Mouse (Mus musculus): Measurements from ENCODE around the gene Klhl11. TPM values are rescaled to one million over a fixed set of nuclear protein-coding genes. Genes with fewer than 3 reads are reported as not detected.

Klhl11 gene
- total RNA-seq (2021): 10 to 100 TPM; 35.0 to 36.3 TPM
- long read RNA-seq, experiment 1, partial matches to known transcripts: 0 of 2 reads
- long read RNA-seq, experiment 1, other reads (novel, unspliced or antisense): 1 of 2 reads
- long read RNA-seq, experiment 2, partial matches to known transcripts: 0 of 4 reads
- long read RNA-seq, experiment 2, other reads (novel, unspliced or antisense): 1 of 4 reads

DNA sequence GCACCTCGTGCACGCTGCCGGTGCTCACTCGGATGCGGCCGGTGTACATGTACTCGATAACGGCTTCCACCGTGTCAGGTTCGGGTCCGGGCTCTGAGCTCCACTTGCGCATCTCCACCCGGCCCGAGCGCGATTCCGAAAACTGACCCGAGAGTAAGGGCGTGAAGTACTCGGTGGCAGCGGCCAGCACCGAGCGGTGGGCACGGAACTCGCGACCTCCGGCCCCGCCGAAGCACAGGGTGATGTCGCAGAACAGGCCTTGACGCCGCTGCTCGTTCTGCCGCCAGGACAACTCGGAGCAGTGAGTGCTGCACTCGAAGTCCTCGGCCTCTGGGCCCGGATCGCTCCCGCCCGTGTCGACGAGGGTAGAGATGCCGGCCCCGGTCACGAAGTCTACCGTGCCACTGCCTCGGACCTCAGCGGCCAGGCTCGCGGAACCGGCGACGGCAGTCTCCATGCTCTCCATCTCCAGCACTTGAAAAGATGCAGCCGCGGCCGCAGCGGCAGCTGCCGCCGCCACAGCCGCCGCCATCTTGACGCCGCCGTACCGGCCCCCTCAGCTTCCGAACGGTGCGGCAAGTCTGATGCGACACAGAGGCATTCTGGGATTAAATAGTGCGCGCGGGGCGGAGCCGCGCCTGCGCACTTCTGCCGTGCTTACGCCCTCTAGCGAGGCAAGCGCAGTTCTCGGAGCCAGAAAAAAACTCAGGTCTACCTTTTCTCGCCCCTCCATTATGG is at the start of gene Klhl11:
TSS of gene Klhl11 (minus strand) at position 545 of the 738 bp plus-strand sequence.
- peak; percentile 95 for DNase-seq

DNA sequence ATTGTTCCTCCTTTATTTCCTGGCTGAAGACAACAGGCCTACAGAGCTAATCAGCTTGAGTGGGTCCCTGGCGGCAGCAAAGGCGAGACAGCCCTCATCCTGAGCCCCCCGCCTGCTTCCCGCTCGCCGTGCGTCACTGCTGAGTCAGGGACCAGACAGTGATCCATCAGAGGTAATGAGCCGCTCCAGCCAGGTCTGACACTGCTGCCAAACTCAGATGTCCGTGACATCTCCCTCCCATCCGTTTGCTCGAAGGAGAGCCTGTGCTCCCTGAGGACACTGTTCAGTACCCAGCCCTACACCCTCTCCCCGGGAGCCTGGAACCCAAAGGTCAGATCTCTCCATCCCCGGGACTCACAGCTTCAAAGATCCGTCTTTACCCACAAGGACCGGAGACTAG is 48.3 kb upstream of the Klhl11 start:
- DNase-seq: peak; percentile 88

DNA sequence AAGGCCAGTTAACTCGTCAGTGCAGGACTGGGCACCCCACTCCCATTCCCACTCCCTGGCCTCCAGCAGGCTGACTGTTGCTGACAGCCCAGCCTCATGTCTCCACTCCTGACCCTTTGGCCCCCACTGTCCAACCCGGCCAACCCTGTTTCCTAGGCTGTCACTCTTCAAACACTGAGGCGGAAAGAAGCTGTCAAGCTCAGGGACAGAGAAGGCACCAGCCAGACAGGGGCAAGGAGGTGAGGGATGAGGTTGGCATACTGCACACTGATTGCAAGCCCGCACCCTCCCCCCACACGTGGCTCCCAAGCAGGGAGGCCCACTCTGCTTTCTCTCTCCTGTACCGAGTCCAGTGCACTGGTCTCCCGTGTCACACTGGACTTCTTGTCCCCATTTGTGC is 46.6 kb upstream of the Klhl11 start:
- DNase-seq: peak; percentile 38

DNA sequence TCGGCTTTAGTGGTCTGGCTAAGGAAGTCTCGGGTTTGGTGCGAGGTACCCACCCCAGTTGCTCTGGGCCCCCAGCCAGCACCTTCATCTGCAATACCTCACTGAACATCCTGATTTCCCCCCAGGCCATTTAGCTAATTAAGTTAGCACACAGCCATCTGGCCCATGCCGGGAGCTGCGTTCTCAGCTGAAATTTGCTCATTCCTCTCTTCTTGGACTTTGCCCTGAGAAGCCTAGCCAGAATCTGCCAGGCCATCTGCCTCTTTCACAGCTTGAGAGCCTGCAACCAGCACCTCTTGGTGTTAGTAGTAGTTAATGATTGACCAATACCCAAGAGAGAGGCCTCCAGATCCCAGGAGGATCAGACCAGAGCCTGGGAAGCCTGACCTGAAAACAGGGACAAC is 45.6 kb upstream of the Klhl11 start:
- DNase-seq: peak; percentile 69

DNA sequence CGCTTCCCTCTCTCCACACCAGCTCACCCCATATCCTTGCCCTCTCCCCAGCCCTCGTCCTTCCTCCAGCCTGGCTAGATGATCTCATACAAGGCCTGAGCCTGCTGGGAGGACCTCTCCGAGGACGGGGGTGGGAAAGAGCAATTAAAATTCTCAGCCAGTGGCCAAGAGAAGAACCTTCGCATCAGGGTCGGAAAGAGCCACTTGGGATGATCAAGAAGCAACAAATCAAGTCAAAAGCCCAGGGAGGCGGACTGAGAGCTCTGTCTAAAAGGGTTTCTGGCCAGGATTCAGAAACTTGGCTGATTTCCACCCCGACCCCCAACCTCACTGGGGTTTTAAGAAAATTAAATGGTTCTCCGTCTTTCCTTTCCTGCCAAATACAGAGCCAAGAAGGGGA is 43.8 kb upstream of the Klhl11 start:
- peak; percentile 58 for DNase-seq

DNA sequence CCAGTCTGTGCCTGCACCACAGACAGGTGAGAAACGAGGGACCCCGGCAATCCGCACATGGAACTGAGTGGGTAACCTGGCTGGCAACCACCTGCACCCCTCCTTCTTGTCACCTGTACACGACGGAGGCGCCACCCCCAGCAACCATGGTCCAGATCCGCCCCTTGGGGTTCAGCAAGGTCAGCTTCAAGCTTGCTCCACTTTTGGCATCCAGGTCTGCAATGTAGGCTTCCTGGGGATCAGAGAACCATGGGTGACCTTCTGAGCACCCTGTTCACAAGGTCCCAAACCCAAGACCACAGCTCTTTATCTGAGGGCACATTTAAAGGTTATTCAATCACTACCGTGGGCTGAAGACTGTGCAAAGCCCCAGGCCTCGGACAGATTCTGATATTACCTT is 43.2 kb upstream of the Klhl11 start:
- peak; percentile 42 for DNase-seq

DNA sequence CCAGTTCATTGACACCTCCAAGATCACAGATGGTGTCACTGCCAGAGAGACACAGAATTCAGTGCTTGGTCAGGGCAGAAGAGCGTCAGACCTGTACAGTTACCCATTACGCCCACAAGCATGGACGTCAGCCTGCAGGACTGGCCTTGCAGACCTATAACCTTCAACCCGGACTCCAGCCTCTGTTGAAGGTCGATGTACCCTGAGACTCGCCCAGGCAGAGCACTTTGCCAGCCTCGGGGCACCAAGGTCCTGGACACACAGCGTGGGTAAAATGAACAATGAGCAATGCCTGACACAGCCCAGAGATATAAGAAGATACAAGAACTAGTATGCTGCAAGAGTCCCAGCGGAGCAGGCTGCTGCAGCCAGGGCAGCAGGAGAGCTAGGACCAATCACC is 42.5 kb upstream of the Klhl11 start:
- peak; percentile 76 for DNase-seq

DNA sequence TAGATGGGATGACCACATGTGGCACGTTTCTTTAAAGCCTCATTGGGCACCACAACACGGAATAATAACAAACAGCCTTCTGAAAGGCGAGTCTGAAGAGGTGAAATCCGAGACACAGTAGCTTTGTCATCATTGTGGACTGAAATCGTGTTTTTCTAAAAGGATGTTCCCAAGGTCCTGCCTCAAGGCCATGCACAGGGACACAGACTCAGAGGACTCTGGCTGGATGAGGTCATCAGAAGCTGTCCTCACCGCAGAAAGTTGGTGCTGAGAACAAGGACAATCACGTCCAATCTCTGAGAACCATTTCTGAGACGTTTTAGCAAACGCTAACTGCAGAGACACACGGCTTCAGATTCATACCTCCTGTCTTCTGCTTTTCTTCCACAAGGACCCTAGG is 41.2 kb upstream of the Klhl11 start:
- peak; percentile 75 for DNase-seq

DNA sequence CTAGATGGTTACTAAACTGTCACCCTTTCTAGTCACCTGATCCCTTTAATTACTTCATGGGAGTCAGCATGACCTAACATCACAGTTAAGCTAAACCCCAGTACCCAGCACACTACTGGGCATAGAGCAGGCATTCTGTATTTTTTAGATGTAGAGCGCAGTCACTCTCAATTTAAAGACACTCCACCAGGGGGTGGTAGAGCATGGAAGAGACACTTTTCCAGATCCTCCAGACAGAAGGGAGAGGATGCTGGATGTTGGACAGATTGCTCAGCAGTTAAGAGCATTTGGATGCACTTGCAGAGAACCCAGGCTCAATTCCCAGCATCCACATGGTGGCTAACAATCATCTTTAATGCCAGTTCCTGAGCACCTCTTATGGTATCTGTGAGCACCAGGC is 39.8 kb upstream of the Klhl11 start:
- DNase-seq: peak; percentile 61

DNA sequence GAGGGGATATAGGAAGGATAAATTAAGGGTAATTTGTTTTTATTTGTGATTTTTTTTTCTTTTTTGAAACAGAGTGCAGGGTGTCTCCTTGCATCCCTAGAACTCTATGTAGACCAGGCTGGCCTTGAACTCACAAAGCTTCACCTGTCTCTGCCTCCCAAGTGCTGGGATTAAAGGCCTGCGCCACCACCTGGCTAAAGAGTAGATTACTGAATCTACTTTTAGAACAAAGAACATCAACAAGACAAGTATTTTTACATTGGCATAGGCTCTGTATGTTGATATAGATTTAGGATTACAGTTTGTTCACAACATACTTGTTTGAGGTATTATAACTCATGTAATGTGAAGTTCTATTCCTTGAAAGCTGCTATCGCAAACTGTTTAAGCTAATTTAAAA is 38.0 kb upstream of the Klhl11 start:
- DNase-seq: no peak

DNA sequence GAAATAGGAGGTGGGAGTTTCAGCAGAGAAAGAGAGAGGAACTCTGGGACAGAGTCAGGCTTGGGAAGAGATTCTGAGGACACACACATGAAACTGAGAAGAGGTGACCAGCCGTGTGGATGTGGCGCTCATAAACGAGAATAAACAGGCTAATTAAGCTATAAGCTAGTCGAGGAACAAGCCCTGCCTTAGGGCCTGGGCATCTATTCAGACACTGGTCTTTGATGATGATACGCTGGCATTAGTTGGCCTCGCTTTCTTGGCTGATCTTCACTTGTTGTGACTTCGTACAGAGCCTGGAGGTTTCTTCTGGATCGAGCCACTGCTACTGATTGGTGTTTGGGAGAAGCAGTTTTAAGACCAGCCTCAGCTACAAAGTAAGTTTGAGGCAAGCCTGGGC is 33.5 kb upstream of the Klhl11 start:
- DNase-seq: no peak

DNA sequence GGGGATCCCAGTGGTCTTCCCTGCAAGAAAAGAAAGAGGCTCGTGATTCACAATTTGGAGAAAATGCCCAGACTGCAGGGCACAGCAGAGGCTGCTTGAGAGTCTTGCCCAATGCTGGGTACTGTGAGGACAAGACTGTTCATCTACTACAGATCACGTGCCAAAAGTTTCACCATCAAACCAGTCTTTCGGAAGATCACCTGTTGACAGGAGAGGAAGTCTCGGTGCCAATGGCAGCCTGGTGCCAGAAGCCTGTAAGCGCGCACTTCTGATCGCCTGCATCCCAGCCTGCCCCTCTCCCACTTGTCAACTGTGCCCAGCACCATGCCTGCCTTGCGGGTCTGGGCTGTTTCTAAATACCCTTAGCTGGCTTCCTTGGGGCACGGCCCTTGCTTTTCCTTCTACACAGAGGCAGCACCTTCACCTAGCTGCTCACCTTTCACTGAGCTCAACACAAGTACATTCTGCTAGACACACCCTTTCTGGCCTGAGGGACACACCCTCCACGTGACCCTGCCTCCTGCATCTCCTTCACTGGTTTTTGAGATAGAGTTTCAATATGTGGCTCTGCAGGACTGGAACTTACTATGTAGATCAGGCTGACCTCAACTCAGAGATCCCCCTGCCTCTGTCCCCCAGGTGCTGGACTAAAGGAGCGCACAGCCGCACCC is 32.6 kb upstream of the Klhl11 start:
- no peak for DNase-seq

DNA sequence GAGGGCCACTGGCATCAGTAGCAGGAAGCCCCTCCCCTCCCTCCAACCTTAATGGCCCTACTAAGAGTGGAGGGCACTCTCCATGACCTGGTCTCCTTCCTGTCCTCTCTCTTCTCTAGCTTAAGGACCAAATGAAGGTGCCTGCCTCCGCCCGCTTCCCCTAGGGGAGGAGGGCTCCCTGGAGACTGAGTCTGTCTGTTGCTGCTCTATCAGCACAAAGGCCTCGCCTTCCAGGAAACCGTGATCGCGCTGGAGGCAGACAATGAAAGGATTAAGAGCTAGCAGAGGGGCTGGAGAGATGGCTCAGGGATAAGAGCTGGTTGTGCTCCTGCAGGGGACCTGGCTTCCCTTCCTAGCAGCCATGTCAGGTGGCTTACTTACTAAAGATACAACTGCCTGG is 28.8 kb upstream of the Klhl11 start:
- DNase-seq: no peak

DNA sequence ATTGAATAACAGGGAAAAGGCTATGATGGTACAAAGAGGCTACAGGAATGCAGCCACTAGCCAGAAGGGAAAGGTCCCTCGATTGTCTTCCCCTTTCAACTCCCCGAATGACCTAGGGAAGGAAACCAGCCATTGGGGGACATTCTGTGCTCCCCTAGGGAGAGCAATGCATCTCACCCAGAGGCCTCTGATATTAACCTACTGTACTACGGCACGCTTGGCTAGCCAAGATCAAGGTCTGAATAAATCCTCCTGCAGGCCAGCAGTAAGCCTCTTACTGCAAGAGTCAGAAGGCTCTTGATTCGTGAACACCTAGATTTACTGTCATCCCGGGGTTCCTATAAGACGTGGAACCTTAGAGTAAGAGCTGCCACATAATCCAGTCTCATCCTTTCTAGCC is 28.1 kb upstream of the Klhl11 start:
- no peak for DNase-seq

DNA sequence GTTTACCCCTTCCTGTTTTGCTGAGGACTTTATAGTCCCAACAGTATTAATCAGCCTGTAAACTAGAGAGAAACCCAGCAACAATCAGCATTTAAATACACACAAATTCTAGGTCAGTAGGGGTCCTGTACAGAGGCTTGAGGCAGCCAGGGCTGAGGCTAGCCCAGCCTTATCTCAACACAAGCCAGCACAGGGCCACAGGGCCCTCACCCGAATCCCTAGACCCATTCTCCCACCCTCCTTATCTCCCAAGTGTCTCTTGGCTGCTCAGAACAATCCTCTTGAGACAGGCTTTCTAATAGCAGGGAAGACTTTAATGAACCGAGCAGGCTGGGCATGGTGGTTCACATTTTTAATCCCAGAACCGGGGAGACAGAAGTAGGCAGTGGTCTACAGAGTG is 27.7 kb upstream of the Klhl11 start:
- no peak for DNase-seq

DNA sequence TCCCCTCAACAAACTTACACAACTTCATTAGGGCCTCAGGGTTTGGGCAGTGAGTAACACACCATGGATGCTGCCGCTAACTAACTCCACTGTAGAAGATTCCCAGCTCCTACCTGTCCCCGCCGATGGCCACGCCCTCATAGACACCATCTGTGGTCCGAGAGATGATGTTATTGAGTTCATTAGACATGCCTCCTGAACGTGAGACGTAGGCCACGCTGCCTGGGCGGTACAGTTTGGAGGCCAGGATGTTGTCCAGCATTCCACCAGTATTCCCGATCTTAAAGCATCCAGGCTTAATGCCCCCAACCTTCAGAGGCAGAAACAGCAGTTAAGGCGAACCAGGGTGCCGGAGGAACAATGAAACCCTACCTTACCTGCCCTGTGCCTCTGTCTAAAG is 21.2 kb upstream of the Klhl11 start:
- DNase-seq: no peak

DNA sequence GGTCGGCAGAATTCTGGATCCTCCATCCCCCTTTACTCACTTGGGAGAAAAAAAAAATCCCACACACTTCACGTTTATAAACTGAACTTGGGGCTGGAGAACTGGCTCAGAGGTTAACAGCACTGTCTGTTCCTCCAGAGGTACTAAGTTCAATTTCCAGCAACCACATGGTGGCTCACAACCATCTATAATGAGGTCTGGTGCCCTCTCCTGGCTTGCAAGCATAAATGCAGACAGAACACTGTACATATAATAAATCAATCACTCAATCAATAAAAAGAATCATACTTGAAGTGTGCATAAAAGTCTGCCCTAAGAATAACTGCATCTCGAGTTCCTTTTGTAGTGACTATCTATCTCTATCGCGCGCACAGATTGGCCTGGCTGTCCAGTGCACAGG is 18.4 kb upstream of the Klhl11 start:
- no peak for DNase-seq

DNA sequence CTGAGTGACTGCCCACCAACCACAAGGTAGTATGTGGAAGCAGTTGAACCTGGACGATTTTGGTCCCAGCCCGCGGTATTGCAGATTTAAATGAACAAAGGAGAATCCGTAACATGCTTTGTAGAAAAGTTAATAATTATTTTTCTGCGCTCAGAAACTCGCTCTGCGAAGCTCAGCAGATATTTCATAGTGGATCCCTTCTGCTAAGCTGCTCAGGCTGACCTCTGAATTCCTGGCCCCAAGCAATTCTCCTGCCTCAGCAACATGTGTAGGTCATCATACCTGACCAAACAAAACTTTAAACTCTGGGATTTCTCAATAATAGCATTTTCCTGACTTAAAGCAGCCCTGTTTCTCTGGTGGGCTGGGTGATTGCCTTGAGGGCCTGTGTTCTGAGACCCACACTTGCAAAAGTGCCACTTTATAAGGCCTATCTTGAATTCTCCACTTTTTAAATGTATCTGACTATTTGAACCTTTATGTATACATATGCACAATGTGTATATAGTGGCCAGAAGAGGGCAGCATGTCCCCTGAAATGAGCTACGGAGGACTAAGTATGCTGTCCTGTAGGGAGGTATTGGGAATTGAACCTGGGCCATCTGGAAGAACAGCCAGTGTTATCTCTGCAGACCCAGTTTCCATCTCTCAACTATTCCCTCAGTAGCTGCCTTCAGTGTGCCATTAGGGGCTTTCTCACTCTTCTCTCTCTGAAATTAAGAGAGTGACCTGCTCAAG is 13.4 kb upstream of the Klhl11 start:
- no peak for DNase-seq

DNA sequence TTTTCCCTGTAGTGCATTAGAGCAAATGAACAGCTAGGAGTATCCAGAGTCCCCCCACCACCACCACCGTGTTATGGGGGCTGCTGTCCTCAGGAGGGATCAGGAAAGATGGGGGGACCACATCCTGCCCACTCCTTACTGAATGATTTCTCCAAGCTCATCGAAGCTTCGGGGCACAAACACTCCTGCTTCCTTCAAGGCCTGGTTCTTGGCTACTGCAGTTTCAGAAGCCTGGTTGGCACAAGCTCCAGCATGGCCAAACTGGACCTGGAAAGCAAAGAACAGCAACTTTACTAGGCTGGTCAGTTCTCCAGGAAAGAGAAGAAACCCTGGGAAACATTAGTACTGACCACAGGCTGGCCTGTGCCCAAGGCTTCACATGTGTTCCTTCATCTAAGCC is 11.9 kb upstream of the Klhl11 start:
- DNase-seq: no peak

DNA sequence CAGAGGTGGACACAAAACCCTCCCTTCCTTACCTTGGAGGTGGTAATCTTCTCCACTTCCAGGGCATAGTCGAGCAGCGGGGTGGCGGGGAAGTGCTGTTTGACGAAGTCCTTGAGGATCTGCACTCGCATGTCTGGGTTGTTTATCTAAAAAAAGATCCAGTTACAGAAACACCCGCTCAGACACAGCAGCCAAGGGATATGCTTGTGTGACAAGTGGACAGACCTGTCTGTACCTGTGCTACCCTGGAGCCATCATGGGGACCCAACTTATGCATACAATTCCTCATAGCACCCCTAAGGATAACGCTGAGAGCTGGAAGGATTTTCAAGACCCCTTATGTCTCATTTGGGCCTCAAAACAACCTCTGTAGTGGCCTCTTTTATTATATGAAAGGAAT is 6.6 kb upstream of the Klhl11 start:
- no peak for DNase-seq

DNA sequence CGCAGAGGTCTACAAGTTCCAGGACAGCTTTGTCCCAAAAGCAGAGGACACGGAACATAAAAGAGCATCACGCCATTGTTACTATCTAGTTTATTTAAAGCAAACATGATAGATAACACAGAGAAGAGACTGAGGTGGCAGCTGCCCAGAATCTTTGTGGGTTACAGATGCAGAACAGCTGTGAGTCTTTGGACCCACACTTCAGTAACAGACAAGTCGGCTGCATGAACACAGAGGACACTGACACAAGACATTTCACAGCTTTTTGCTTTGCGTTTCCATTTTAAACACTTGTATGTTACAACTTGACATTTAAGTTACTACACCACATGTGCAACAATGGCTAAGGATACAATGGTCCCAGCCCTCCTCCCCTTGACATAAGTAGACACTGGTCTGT is 3.7 kb upstream of the Klhl11 start:
- DNase-seq: no peak

DNA sequence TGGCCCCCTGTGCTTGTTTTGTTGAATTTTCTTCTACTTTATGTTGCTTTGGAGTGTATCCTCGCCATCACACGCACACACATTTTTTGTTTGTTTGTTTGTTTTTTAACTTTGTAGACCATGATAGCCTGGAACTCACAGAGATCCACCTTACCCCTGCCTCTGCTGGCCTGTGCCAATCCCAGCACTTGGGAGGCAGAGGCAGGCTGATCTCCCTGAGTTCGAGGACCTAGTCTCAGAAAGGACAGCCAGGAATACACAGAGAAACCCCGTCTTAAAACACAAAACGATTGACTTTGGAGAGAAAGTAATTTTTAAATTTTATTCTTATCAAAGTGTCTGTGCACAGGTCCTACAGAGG is 374 bp upstream of the Klhl11 start:
- no peak for DNase-seq

Data from adrenal gland, postnatal 10 days (tissue).